Mouse (Mus musculus): ENCODE measurements around the gene Trank1.

DNA sequence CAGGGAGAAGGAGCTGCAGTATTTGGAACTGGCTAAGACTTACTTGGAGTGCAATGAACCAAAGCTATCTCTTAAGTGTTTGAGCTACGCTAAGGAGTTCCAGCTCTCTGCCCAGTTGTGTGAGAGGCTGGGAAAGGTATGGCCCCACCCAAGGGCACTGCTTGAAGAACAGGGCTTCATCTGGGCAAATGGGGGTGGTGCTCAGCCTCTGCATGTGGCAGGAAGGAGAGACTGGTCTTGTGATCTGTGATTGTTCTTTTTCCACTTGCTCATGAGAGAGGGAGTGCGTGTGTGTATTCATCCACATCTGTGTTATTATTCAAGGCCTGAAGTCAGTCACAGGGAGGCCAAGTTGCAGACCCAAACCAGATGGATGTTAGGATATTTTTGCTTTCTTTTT lies 75.0 kb downstream of the Trank1 start:
- TF ChIP-seq CTCF (IDR thresholded peaks at IDR 0.05; ENCODE audit: control insufficient read depth, insufficient read depth, insufficient read length) (no peak), MAX (IDR thresholded peaks at IDR 0.05) (no peak), MYOD1 (IDR thresholded peaks at IDR 0.05; ENCODE audit: control insufficient read depth, insufficient read length, low read depth) (no peak), CEBPB (IDR thresholded peaks at IDR 0.05; ENCODE audit: low read depth) (no peak), MYOG (IDR thresholded peaks at IDR 0.05; ENCODE audit: control insufficient read depth, extremely low read depth, insufficient read length) (no peak)
